Mouse (Mus musculus) thymus, postnatal 25 days (tissue): ENCODE data around the gene Pde4d.

ENCODE experiments used
- DNase-seq: peaks from one replicate; pipeline ENCODE4 v3.0.0; 2022

Pde4d gene

DNA sequence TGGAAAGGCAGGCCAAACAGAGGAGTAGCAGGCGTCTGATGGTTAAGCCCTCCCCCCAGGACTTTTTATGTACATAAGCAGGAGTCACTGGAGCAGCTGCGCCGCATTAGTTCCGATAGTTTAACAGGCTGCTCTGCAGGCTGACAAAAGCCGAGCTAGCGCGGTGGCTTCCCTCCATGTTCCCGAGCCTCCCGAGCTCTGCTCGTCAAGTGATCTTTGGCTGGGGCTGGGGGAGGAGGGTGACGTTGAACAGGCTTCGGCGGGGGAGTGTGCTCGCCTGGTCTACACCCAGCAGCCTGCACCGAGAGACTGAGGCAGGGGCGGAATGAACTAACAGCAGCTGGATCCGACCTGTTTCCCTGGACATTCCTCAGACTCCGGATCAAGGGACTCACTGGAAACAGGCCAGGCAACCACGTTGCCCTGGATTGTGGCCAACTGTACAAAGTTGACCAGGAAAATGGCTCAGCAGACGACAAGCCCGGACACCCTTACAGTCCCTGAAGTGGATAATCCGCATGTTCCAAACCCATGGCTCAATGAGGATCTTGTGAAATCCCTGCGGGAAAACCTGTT lies 810.6 kb downstream of the Pde4d start:
- DNase-seq: peak; percentile 31

DNA sequence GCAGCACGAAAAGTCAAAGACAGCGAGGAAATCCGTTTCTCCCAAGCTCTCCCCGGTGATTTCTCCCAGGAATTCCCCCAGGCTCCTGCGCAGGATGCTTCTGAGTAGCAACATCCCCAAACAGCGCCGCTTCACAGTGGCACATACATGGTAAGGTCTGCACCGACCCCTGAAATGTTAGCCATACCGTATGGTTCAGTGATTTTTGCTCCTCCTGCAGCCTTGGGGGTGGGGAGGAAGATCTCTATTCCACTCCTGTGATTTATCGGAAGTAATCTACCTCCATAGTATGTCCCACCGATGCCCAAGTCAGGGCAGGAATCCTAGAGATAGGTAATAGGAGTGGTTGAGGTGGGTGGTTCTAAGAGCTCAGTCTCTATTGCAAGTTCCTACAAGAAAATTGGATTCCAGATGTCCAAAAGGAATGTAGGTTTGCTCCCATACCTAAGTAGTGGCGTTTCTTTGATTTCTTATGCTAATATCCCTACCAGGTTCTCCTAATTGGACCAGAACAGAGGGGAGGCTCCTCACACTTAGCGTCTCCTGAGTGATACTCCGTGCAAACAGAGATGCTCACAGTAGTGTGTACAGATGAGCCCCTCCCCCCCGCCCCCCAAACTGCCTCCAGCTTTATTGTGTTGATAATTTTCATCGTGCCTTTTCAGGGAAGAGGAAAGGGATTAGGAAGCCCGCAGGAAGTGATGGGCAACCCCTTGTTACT lies 811.2 kb downstream of the Pde4d start:
- DNase-seq: no peak

DNA sequence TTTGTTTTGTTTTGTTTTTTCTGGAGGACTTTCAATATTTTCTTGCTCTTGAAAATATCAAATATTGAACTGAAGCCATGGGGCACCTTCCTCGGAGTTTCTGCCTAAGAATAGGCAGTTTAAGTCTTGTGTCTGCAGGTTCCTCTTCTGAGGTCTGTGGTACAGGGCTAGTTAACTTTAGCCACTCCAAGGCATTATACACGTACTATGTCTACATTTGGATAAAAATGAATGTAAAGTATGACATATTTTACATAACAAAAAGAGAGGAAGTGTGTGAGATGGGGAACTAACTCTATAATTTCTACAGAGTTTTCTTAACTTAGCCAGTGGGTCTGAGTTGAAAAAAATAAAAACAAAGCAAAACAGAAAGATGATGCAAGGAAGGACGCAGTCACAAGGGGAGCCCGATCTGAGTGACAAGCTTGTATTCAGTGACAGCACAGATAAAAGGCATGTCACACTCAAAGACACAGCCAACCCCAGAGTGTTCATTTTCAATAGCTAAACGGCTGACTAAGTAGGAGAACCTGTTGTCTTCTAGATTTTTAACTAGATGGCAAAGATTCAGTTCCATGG lies 812.0 kb downstream of the Pde4d start:
- no peak for DNase-seq

DNA sequence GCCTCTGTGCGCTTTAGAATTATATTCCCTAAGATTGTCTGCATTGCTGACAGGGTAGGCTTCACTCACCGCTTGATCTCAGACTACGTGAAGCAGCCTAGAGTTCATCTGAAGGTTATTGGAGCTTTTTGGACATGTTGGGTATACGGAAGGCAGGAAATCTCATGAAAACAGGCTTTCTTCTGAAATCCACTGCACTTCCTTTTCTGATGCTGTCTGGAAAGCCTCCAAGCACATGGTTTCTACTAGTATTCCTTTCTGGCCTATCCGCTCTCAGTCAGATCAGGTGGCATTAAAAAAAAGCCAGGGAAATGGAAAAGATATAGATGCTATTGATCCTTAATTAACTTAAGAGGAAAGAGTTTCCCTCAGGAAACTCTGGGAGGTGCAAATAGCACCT lies 812.8 kb downstream of the Pde4d start:
- DNase-seq: no peak

DNA sequence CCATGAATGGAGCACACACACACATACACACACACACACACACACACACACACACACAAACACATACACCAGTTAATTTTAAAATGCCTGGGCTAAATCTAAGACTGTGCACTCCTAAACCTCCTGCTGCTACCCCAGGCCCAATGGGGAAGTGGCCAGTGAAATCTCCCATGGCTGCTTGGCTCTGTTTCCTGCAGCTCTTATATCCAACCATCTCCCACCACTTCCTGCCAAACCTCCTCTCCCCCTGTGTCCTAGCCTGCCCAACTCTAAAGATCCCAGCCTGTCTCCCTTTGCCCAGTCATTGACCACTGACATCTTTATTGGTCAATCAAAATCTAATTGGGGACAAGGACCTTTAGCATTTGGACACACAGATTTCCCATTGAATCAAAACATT lies 814.1 kb downstream of the Pde4d start:
- no peak for DNase-seq

DNA sequence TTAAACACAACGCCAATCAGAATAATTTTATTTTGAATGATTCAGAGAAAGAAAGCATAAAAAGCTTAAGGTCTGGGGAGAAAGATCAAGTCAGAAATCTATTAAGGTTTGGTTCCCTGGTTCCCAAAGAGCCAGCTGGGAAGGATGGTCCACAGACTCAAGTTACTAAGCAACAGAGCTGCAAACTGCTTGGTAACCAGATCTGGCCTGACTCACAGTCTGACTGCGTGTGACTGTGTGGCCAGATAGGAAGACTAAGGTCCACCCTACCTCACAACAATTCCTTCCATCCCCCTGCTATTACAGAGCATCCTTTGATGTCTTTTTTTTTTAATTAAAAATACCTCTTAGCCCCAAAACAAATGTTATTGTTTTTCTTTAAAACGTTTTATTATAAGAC lies 818.5 kb downstream of the Pde4d start:
- no peak for DNase-seq

DNA sequence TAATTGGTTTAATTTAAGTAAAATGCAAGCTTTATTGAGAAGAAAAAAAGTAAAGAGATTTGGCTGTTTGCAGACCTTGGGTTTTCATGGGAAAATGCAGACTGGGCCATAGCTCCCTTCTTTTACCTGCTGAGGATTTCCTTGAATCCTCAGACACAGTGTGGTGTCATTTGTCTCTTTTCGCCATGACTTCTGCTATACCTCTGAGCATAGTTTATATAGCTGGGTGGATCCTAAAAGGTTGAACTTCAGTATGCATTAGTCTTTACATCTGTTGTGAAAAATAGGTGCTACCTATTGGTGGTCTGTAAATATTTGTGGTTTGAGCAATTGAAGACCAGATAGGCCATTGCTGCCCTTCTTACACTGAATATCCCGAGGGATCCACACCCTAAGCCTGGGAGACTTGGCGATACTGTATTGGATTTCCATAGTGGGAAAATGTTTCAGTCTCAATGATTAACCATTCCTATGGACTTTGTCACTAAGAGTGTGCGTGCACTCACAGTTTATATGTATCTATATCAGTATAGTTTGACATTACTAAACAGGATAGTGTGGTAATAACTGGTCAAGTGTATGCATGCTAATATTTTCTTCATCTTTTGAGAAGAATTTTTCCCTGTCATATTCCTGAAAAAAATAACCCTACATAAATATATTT lies 819.0 kb downstream of the Pde4d start:
- DNase-seq: no peak

DNA sequence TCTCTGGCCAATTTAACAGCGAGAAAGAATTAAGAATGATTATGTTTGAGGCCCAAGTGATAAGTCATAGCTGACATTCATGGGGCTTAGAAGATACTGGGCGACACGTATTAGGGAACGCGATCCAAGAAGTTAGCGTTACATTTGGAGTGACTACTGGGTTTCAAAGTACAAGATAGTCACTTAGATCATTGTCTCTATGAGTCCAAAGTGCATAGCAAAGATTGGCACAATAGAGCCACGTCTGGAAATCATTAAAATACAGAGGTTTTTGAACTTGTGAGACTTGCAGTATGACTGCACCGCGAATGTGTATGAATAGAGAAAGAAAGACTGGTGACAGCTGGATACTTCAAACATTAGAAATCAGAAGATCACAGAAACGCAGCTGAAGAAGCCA lies 825.1 kb downstream of the Pde4d start:
- no peak for DNase-seq

DNA sequence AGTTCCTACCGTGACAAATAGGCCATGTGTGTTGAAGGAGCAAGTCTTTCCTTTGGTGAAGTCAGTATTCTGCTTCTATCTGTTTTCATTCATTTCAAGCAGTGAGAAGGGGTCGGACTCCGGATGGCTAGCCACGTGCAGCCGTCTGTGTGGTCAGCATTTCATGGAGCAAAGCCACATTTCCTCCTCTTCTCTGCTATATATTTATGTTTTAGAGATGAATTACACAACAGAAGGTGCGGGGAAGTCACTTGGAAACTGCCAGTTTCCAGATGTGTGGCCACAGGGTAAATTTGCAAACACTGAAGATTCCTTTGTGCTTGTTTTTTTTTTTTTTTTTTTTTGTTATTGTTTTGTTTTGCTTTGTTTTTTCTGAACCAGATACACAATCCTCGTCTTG lies 828.0 kb downstream of the Pde4d start:
- DNase-seq: no peak

DNA sequence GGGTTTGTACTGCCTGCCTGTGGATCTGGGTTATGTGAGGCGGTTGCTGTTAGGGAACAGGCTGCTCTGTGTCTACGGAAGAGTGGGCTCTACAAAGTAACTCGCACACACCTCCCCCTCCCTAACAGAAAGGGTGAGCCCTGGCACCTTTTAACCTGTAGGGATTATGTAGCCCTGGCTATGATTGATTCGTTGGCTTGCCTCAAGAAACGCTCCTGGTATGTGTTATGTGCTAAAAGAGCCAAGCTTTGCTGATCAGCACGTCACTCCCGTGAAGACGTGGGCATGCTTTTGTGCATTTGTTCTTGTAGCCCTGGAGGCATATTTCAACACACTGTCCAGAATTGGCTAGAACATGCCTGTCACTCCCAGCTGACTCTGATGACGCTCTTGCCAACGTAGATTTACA lies 828.8 kb downstream of the Pde4d start:
- no peak for DNase-seq

DNA sequence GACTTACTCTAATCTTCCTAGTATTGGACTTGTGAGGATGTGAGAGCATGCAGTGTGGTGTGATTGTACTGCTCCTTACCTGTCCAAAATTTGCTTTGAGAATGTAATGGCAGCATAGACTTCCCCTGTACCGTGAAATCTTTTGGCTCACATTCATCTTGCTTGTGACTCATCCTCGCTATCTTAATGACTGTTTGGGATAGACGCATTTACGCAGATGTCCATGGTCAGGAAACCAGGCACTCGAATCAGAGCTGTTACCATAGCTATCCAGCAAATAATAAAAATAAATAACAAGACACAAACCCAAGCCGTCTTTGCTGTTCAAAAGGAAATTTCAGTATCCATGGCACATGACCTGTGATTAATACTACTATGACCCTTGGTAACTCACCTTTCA lies 829.5 kb downstream of the Pde4d start:
- DNase-seq: no peak

DNA sequence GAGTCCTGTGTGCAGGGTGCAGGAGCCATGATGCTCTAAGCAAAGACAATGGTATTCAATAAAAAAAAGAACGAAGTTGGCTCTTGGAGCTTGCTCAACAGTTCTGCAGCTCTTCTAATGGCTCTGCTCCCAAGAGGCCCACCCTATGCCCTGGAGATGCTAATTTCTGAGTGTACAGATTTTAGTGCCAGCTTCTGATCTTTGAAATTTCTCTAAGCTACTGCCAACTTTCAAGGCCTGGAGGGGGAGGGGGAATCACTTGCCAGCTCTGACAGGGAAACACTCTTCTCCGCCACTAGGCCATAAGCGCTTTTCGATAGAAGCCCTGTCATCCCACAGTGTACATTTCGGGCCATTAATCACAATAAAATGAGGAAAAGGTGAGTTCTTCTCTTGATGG lies 830.7 kb downstream of the Pde4d start:
- no peak for DNase-seq

DNA sequence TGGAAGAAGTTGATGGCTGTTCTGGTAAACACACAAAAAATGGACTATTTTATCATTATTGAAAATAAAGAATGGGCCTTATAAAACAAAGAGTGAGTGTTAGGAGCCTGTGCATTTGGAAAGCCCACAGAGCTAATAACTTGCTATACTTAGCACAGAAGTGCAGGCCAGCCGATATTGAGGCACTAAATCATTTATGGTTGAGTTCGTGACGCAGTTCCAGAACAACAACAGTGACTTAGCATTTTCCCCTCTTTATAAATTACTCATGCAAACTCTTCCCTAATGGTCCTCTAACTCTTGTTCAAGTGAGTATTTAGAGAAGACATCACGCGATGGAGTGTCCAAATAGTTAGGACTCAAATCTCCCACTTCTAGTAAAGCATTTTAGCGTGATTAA lies 837.7 kb downstream of the Pde4d start:
- DNase-seq: no peak

DNA sequence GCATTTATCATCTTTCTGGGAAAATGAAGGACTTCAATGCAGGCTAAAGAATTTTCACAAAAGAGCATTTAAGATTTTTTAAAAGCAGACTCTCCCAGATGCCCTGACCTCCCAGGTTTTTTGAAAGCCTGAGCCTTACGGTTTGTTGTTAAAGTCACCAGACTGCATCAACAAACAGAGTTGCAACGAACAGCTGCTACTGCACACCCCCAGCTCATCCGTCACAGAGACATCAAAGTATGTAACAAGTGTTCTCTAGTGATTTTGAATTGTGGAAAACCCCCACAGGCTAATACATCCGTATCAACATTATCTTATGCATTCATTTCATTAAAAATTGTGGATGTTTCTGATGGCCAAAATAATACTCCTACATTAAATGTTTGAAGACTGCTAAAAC lies 841.2 kb downstream of the Pde4d start:
- no peak for DNase-seq

DNA sequence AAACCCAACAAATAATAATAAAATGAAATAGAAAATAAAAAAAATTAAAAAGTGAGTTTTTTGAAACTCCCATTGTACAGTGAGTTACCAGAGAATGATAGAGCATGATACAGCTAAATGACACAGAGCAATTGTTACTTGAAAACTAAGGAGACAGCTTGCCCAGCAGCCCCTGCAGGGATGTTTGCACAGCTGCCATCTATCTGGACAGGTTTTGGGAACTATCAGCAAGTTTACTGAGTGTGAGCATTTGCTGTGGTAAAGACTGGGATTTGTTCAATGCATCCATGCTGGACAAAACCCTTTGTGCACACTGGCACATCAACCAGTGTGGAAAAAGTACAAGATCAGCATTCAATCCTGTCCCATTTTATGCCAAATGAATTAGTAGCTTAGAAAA lies 843.3 kb downstream of the Pde4d start:
- no peak for DNase-seq

DNA sequence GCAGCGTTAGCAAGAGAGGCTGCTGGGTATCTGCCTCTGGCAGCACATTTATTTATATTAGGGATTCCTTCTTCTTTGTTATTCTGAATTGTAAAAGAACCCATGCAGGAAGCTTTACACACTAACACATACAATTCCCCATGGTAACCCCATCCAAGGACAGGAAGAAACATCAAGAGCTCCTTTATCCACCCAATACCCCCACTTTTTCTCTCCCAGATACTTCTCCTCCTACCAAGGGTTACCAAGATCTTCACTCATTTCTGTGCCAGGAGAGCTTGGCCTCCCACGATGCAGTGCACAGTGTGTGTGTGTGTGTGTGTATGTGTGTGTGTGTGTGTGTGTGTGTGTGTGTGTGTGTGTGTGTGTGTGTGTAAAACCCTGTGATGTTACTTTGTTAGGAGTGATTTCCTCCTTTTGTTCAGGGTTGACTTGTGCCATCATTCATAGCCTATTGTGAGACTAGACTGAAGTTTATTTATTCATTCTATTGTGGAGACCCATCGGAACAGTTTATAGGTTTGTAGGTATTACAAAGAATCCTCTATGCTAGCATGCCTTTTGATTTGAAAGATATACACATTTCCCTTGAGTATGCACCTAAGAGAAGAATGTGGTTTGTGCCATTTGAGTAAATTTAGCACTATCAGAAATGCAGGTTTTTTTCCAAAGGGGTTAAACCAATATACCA lies 846.7 kb downstream of the Pde4d start:
- DNase-seq: no peak

DNA sequence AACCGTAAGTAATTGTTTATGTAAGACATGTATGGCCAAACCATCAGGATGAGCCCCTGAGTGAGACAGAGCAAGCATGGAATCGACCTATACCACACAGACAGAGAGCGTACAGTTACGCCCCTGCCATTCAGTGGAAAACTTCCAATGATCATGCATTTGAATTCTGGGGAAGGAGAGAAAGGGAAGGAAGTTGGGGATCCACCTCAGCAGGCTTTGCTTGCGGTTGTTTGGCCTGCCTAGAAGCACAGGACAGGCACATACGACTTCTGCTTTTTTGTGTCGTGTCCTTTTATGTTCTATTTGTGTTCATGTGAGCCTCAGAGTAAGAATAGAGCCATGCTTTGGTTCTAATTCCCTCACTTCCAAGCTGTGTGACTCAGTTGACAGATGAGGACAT lies 849.1 kb downstream of the Pde4d start:
- DNase-seq: no peak

DNA sequence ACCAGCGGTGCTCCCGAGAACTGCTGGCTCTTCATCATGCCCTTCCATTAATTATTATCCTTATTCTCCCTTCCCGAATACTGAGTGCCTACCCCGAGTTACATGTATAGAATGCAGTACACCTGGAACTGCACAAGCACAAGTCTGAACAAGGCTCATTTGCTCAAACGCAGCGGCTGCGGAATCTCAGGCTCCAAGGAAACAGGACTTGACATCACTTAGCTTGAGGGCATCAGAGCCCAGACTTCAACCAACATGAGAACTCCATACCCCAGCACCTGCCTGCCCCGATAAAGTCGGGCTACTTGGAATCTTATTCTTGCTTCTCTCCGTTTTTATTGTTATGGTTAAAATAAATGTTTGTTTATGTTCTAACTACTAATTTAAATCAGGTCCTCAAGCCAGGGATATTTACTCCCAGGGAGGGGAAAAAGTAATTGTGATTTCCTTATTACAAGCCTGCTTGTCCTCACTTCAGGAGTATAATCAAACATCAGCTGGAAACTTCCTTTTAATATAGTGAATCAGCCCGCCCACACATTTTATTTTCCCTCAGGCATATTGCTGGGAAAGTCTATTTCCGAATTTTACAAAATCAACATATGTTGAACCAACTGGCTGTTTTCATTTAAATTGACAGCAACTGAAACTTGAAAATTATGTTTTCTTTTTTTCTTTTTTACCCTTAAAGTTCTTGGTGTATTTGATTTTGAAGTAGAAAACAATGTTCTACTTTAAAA lies 849.9 kb downstream of the Pde4d start:
- DNase-seq: no peak

DNA sequence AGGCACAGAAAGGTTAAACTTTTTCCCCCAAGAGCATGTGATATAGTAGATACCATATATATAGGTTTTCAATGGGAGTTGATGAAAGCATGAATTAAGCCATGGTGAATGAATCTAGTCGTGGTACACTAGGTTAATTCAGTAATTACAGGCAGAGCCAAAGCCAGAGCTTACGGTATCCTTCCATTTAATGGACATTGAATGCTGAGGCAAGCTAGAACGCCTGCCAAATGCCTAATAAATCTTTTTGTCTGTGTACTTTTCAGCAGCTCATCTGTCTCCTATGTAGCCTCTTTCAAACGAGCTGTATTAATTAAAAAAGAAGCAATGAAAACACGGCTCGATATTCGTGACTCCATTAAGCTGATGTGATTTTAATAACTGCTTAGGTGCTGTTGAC lies 862.8 kb downstream of the Pde4d start:
- no peak for DNase-seq

DNA sequence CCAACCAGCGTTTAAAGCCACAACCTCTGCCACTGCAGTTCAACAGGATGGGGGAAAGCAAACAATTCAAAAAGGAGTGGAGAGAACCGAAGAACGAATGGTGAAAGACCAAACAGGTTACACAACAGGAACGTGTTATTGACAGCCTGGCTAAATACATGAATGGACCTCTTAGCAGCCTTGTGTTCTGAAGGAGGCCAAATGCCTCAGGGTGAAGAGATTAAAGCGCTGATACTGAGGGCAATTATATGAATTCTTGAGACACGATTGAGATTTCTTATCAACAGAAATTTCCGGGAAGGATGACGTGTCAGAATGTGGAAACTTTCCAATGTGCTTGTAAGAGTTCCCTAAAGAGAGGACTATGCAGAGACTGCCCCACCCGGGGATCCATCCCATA lies 865.9 kb downstream of the Pde4d start:
- DNase-seq: no peak

DNA sequence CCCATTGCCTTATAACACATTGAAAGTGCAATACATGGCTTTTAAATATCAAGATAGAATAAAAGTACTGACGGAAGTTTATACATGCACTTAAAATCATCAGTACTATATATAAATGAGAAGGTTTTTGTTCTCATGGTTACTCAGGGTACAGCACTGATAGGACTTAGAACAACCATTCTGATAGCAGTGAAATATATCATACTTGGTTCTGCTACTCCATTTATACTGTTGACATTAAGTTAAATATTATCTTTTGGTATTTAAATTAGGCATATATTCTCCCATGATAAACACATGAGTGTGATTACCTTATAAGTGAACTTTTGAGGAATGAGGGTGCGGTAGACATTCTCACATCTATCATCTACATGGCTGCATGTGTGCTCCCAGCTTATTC lies 867.9 kb downstream of the Pde4d start:
- DNase-seq: no peak

DNA sequence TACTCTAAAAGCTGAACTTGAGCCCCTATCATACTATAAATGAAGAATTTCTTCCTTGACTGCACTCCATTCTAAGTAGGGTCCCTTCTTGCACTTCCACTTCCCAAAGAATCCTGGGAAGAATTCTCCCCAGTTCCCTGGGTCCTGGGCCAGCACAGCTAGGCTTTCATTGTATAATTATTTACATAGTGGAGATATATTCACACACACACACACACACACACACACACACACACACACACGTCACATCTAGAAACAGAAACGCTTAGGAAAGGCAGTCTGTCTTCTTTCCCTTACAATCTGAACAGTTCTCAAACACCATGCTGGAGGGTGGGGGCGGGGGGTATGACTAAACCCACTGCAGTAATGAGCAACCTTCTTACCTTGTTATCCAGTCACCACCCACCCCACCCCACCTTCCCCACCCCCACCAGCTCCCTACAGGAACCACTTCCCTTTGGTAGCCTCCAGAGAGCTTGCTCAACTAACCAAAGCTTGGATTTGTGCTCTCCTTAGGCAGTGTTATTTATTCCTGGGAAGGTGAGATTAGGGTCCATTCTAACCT lies 868.8 kb downstream of the Pde4d start:
- no peak for DNase-seq

DNA sequence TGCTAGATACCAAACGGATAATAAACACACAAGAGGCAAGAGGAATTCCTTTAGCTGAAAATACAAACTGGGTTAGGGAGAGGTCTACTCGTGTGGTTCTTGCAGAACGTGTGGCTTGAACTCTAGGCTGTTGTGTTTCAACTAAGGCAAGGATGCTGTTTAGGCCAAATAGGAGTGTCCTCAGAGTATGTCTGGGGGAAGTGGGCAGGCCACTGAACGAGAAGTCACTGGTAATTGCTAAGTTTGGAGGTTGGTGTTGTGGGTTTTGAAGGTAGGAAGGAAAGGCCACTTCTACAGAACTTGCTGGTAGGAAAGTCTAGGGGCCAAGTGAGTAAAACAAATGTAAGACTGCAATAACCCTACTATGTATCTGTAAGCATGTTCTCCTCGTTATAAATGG lies 876.3 kb downstream of the Pde4d start:
- no peak for DNase-seq
